ENCODE assay signal across 8 mouse cellular contexts in the genomic region with DNA sequence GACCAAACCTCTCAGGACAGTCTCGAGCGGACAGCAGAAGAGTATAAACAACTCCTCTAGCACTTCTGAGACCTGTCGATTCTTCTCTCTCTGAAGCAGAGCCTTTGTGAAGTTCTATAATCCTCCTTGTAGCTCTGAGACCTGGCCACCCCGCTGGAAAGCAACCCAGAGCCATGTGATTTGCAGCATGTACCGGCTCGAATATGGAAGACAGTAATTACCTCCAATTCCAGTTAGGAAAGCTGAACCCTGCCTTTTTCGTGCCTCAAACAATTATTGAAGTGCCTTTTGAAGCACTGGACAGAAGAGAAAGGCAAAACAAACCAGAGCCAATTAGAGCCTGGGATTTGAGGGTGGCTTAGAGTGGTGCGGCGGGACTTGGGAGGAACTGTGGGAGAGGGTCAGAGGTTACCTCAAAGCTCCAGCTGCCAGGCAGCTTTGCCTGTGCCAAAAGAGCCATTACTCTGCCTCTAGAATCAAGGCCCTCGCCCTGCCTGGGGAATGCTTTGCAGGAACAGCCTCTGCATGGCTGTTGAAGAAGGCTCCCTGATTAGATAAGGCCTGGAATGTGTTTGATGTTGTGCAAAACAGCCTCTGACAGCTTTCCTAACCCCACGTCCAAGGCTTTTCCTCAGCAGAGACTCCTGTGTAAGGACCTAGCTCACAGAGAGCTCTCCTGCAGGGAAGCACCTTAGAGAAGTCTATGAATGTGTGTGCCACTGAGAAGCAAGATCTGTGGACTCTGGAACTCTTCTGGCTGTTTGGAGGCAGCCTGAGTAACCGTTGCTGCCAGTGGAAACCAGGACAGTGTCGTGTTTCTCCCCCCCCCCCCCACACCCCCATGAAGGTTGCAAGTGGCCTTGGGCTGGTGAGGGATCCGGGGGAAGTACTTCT.
DNase-seq lines count a peak whose midpoint lies in the region; ATAC-seq and TF ChIP-seq lines count a peak whose summit lies in the region.

No protein-coding gene starts in this region.

- ATAC-seq in heart, postnatal 0 days (ENCODE audit: insufficient read depth, low read depth), result peak; percentile 80

- TF ChIP-seq CTCF in heart, postnatal 0 days (IDR thresholded peaks at IDR 0.05; ENCODE audit: low read depth), result no peak

- TF ChIP-seq EP300 in heart, postnatal 0 days (IDR thresholded peaks at IDR 0.05; ENCODE audit: low read depth), result peak; percentile 90

- H3K4me3 ChIP-seq in heart, postnatal 0 days (ENCODE audit: low read depth, low read length), result no peak overlapping the region

- H3K9me3 ChIP-seq in heart, postnatal 0 days (replicated peaks; ENCODE audit: control insufficient read depth, low read length), result no peaks in the 10 kb centered on the region

- no peaks in the 10 kb centered on the region for H3K27me3 ChIP-seq in heart, postnatal 0 days (ENCODE audit: control insufficient read depth, insufficient read depth, low read length)

- peak; percentile 73 for DNase-seq in MN1 (ENCODE audit: low spot score)
- peak; percentile 80 for DNase-seq in embryo, embryonic 10.5 days (ENCODE audit: low spot score)
- DNase-seq in heart, postnatal 0 days (ENCODE audit: low spot score), result peak; percentile 84
- peak; percentile 64 for DNase-seq in kidney, postnatal 14 days
- peak; percentile 63 for DNase-seq in mesoderm, embryonic 11.5 days (ENCODE audit: low read depth, low spot score)
- no peak for DNase-seq in T-cell, adult 2 months (ENCODE audit: low spot score)
- no peak for DNase-seq in cerebellum, adult 8-10 months
- DNase-seq in cerebellum, adult 18-20 months, result no peak

- H3K4me2 ChIP-seq in heart, postnatal 0 days (ENCODE audit: low read depth, low read length), result no peak overlapping the region

- H3K4me1 ChIP-seq in heart, postnatal 0 days (ENCODE audit: control insufficient read depth, insufficient read depth), result peaks cover 50% of the 10 kb centered on the region

- 21% methylated on average over 14 of the region's 14 CpGs for WGBS in heart, postnatal 0 days

- peak overlapping the region; percentile 79 for H3K27ac ChIP-seq in heart, postnatal 0 days (ENCODE audit: low read depth)

- no peaks in the 10 kb centered on the region for H3K36me3 ChIP-seq in heart, postnatal 0 days (replicated peaks; ENCODE audit: control insufficient read depth, insufficient read depth, low read length)

- H3K9ac ChIP-seq in heart, postnatal 0 days (replicated peaks; ENCODE audit: low read depth, low read length), result peak overlapping the region; percentile 23; the same call in 1 of the 2 replicates

Comparison
In these comparisons a context has a peak if more than half of its experiments do, and no peak if none do; other contexts are left out.
1. DNase-seq: peak in MN1 (single experiment), embryo, embryonic 10.5 days (single experiment), heart, postnatal 0 days (single experiment), kidney, postnatal 14 days (single experiment) and mesoderm, embryonic 11.5 days (single experiment); none in T-cell, adult 2 months (single experiment), cerebellum, adult 8-10 months (single experiment) and cerebellum, adult 18-20 months (0 of 2).